11 mouse cellular contexts compared by ENCODE assay signal in the genomic region with DNA sequence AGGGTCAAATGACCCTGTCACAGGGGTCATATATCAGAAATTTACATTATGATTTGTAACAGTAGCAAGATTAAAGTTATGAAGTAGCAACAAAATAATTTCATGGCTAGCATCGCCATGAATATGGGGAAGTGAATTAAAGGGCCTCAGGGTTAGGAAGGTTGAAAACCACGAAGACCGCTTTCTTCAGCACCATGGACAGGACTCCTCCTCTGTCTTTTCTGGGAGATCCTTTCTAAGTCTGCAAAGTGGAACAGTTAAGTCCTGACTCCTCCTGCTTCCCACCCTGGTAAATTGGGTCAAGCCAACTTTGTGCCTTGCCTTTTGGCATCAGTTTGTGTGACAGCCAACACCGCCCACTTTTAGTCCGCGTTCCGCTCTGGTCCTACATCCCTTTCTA.
A peak's percentile ranks its signal among the peaks of the same experiment; 100 is the strongest.
DNase-seq lines count a peak whose midpoint lies in the region; ATAC-seq and TF ChIP-seq lines count a peak whose summit lies in the region.
"Had no signal": no experiment of that assay in that cellular context is flagged by ENCODE, and none has a peak within 500 bp of the region (broad histone marks: within the 10 kb centered on the region; RNA-seq: fewer than 3 reads in every experiment).

No protein-coding gene starts in this region.

- DNase-seq in hindbrain, embryonic 10.5 days (ENCODE audit: low spot score) = peak; percentile 28
- DNase-seq in hindbrain, postnatal 0 days (ENCODE audit: low spot score) = no peak
- DNase-seq in ovary, postnatal 36 days (ENCODE audit: low spot score) = peak; percentile 13
- DNase-seq in ovary, adult 18-20 months (ENCODE audit: low spot score) = no peak
- DNase-seq in embryonic facial prominence, embryonic 10.5 days (ENCODE audit: low spot score) = peak; percentile 53
- peak; percentile 61 for DNase-seq in retina, postnatal 1 day
- DNase-seq in left cerebral cortex, postnatal 25 days (ENCODE audit: low spot score in 2 of 2) = no peak
- DNase-seq: gastrocnemius, postnatal 25 days had no signal

- no peak overlapping the region for H3K9ac ChIP-seq in hindbrain, postnatal 0 days (replicated peaks; ENCODE audit: low read length)
- H3K9ac ChIP-seq in forebrain, embryonic 13.5 days = no peak overlapping the region
- H3K9ac ChIP-seq: intestine, embryonic 15.5 days; liver, embryonic 15.5 days had no signal

- WGBS in hindbrain, embryonic 10.5 days = 62% methylated on average over 7 of the region's 7 CpGs
- WGBS in hindbrain, postnatal 0 days = 59% methylated on average over 7 of the region's 7 CpGs
- WGBS in embryonic facial prominence, embryonic 10.5 days = 59% methylated on average over 7 of the region's 7 CpGs
- WGBS in forebrain, embryonic 13.5 days = 65% methylated on average over 7 of the region's 7 CpGs

- H3K4me2 ChIP-seq in hindbrain, postnatal 0 days (ENCODE audit: low read depth, low read length) = no peak overlapping the region
- H3K4me2 ChIP-seq in forebrain, embryonic 13.5 days = no peak overlapping the region
- H3K4me2 ChIP-seq: intestine, embryonic 15.5 days; liver, embryonic 15.5 days had no signal

- TF ChIP-seq CTCF in hindbrain, postnatal 0 days (IDR thresholded peaks at IDR 0.05; ENCODE audit: low read depth) = no peak

- no peaks in the 10 kb centered on the region for H3K27me3 ChIP-seq in hindbrain, embryonic 10.5 days (ENCODE audit: insufficient read depth, poor library complexity, severe bottlenecking)
- H3K27me3 ChIP-seq in hindbrain, postnatal 0 days (ENCODE audit: insufficient read depth, low read length) = no peaks in the 10 kb centered on the region
- H3K27me3 ChIP-seq in embryonic facial prominence, embryonic 10.5 days (replicated peaks; ENCODE audit: low read depth, poor library complexity, severe bottlenecking) = no peaks in the 10 kb centered on the region
- no peaks in the 10 kb centered on the region for H3K27me3 ChIP-seq in forebrain, embryonic 13.5 days
- H3K27me3 ChIP-seq: intestine, embryonic 15.5 days; liver, embryonic 15.5 days had no signal

- intact Hi-C loops in left cerebral cortex, postnatal 25 days (cut with DNase I) = no loop called here

- H3K4me3 ChIP-seq in hindbrain, embryonic 10.5 days = no peak overlapping the region
- H3K4me3 ChIP-seq in hindbrain, postnatal 0 days (ENCODE audit: low read length) = no peak overlapping the region
- no peak overlapping the region for H3K4me3 ChIP-seq in embryonic facial prominence, embryonic 10.5 days
- no peak overlapping the region for H3K4me3 ChIP-seq in forebrain, embryonic 13.5 days
- H3K4me3 ChIP-seq: intestine, embryonic 15.5 days; liver, embryonic 15.5 days had no signal

- no peak for ATAC-seq in hindbrain, postnatal 0 days
- ATAC-seq in forebrain, embryonic 13.5 days = no peak
- ATAC-seq: intestine, embryonic 15.5 days had no signal

- no peaks in the 10 kb centered on the region for H3K9me3 ChIP-seq in hindbrain, embryonic 10.5 days
- H3K9me3 ChIP-seq in hindbrain, postnatal 0 days (ENCODE audit: low read length) = no peaks in the 10 kb centered on the region
- no peaks in the 10 kb centered on the region for H3K9me3 ChIP-seq in embryonic facial prominence, embryonic 10.5 days
- H3K9me3 ChIP-seq in forebrain, embryonic 13.5 days (replicated peaks) = no peaks in the 10 kb centered on the region
- H3K9me3 ChIP-seq: intestine, embryonic 15.5 days; liver, embryonic 15.5 days had no signal

- no peaks in the 10 kb centered on the region for H3K4me1 ChIP-seq in hindbrain, embryonic 10.5 days (replicated peaks)
- no peaks in the 10 kb centered on the region for H3K4me1 ChIP-seq in hindbrain, postnatal 0 days (ENCODE audit: insufficient read depth, low read length)
- no peaks in the 10 kb centered on the region for H3K4me1 ChIP-seq in embryonic facial prominence, embryonic 10.5 days
- H3K4me1 ChIP-seq in forebrain, embryonic 13.5 days = peaks cover 6% of the 10 kb centered on the region; the same call in 1 of the 2 replicates
- H3K4me1 ChIP-seq: intestine, embryonic 15.5 days; liver, embryonic 15.5 days had no signal

- H3K36me3 ChIP-seq in hindbrain, embryonic 10.5 days = no peaks in the 10 kb centered on the region
- H3K36me3 ChIP-seq in hindbrain, postnatal 0 days (ENCODE audit: insufficient read depth, low read length) = no peaks in the 10 kb centered on the region
- no peaks in the 10 kb centered on the region for H3K36me3 ChIP-seq in embryonic facial prominence, embryonic 10.5 days (replicated peaks)
- no peaks in the 10 kb centered on the region for H3K36me3 ChIP-seq in forebrain, embryonic 13.5 days (ENCODE audit: poor library complexity, severe bottlenecking)
- H3K36me3 ChIP-seq: intestine, embryonic 15.5 days; liver, embryonic 15.5 days had no signal

- H3K27ac ChIP-seq in hindbrain, embryonic 10.5 days = no peak overlapping the region
- H3K27ac ChIP-seq in hindbrain, postnatal 0 days = no peak overlapping the region
- H3K27ac ChIP-seq in embryonic facial prominence, embryonic 10.5 days (replicated peaks) = no peak overlapping the region
- H3K27ac ChIP-seq in forebrain, embryonic 13.5 days = no peak overlapping the region
- H3K27ac ChIP-seq: intestine, embryonic 15.5 days; liver, embryonic 15.5 days had no signal

Comparison
In these comparisons a context has a peak if more than half of its experiments do, and no peak if none do; other contexts are left out.
1. DNase-seq: peak in hindbrain, embryonic 10.5 days (single experiment), ovary, postnatal 36 days (single experiment), embryonic facial prominence, embryonic 10.5 days (single experiment) and retina, postnatal 1 day (single experiment); none in hindbrain, postnatal 0 days (single experiment), ovary, adult 18-20 months (single experiment) and left cerebral cortex, postnatal 25 days (0 of 2).